Mouse (Mus musculus): ENCODE measurements around the gene Immp2l.

GRCm38 (mm10) chr12:41911626-41912025 lies 887.7 kb downstream of the Immp2l start:
- TF ChIP-seq POLR2A (IDR thresholded peaks at IDR 0.05; ENCODE audit: insufficient read length, low read depth), result no peak
- no peak for TF ChIP-seq MAX (IDR thresholded peaks at IDR 0.05; ENCODE audit: low read depth)
- TF ChIP-seq CEBPB (IDR thresholded peaks at IDR 0.05; ENCODE audit: insufficient read depth, poor library complexity, severe bottlenecking), result no peak
- no peak for TF ChIP-seq E2F4 (IDR thresholded peaks at IDR 0.05; ENCODE audit: insufficient read depth)
- no peak for TF ChIP-seq TCF12 (IDR thresholded peaks at IDR 0.05; ENCODE audit: insufficient read depth, poor library complexity, severe bottlenecking)
- TF ChIP-seq USF1 (IDR thresholded peaks at IDR 0.05; ENCODE audit: low read depth), result no peak
- no peak for TF ChIP-seq TCF3 (IDR thresholded peaks at IDR 0.05; ENCODE audit: insufficient read length, low read depth)
- TF ChIP-seq MYOD1 (IDR thresholded peaks at IDR 0.05; ENCODE audit: control insufficient read depth in 1 of 3, insufficient read length in 2 of 3, low read depth in 2 of 3), result no peak

Measured in myocyte (in vitro differentiated cells).